Mouse (Mus musculus) G1E (cell line): ENCODE data around the gene Unc45a. TPM values are rescaled to one million over a fixed set of nuclear protein-coding genes. Genes with fewer than 3 reads are reported as not detected.
"Not testable (repeated sequence)": the region's sequence is repeated elsewhere in the genome, so short reads cannot be mapped to it uniquely, and the experiment has no call there.

Experiments
- ATAC-seq: 2 replicates; pipeline ENCODE4 v1.8.0; 2016; ENCODE audit warnings: mild to moderate bottlenecking; ENCODE audit not compliant: insufficient number of reproducible peaks, poor library complexity, low FRiP score, severe bottlenecking; ENCODE audit errors: extremely low read depth
- DNase-seq: peaks from one replicate; pipeline ENCODE4 v3.0.0; 2012; ENCODE audit warnings: low spot score
- H3K27me3 ChIP-seq: 2 replicates; pipeline ENCODE4 v1.6.1; 2012; ENCODE audit warnings: mild to moderate bottlenecking, low read length, inconsistent platforms; ENCODE audit not compliant: insufficient read depth
- H3K36me3 ChIP-seq: replicated peaks from 2 replicates; pipeline ENCODE3; 2012; ENCODE audit warnings: mild to moderate bottlenecking, inconsistent platforms
- H3K4me1 ChIP-seq: 2 replicates; pipeline ENCODE4 v1.6.1; 2012; ENCODE audit warnings: low read depth, low read length, inconsistent platforms, mixed read lengths; ENCODE audit not compliant: insufficient read depth
- H3K4me3 ChIP-seq: 2 replicates; pipeline ENCODE4 v1.5.1; 2012; ENCODE audit warnings: low read depth, mild to moderate bottlenecking, inconsistent platforms, low read length, moderate library complexity, mixed read lengths
- H3K9me3 ChIP-seq: replicated peaks from 2 replicates; pipeline ENCODE4 v1.6.1; 2012; ENCODE audit warnings: inconsistent platforms
- CTCF ChIP-seq: IDR thresholded peaks from 2 replicates; pipeline ENCODE4 v1.5.1; 2012; ENCODE audit warnings: low read depth, low read length, inconsistent platforms, mixed read lengths
- GATA1 ChIP-seq: IDR thresholded peaks from 2 replicates; pipeline ENCODE4 v1.6.1; 2012; ENCODE audit warnings: borderline replicate concordance, low read length, inconsistent platforms, mixed read lengths
- GATA2 ChIP-seq: IDR thresholded peaks from 2 replicates; pipeline ENCODE4 v1.6.1; 2012; ENCODE audit warnings: low read depth, low read length, inconsistent platforms, borderline replicate concordance
- POLR2AphosphoS5 ChIP-seq: IDR thresholded peaks from 2 replicates; pipeline ENCODE4 v1.6.1; 2012; ENCODE audit warnings: low read depth, low read length, inconsistent platforms; ENCODE audit not compliant: insufficient replicate concordance
- TAL1 ChIP-seq: conservative IDR thresholded peaks from 2 replicates; pipeline ENCODE4 v1.6.1; 2012; ENCODE audit warnings: low read depth, low read length, inconsistent platforms, mixed read lengths
- polyA plus RNA-seq: library from polyadenylated mRNA; stranded (reverse); fragments of >175 nt; gene quantifications from 2 replicates; pipeline ENCODE4 v1.2.3, GENCODE M21; 2012
- total RNA-seq, 2 experiments: library from RNA; stranded (forward) in 1 of 2; stranded (reverse) in 1 of 2; fragments of 200-1000 nt in 1 of 2; fragments of >200 nt in 1 of 2; fragmentation: Nextera tagmentation in 1 of 2; gene quantifications; 2 replicates each; pipeline ENCODE4 v1.2.3; 2014 to 2017

The Unc45a gene
- total and polyA plus RNA-seq, 3 experiments, result 19.9 to 37.4 (median 27.1) TPM

GRCm38 (mm10) chr7:80334848-80335247 is 6.0 kb downstream of the Unc45a start:
- peaks cover 19% of the 10 kb centered on the region for H3K4me1 ChIP-seq
- TF ChIP-seq GATA2 (no peak), GATA1 (no peak), POLR2AphosphoS5 (no peak), TAL1 (no peak), CTCF (no peak)
- H3K36me3 ChIP-seq, result peaks cover 90% of the 10 kb centered on the region
- peaks cover 7% of the 10 kb centered on the region for H3K9me3 ChIP-seq
- H3K27me3 ChIP-seq, result no peaks in the 10 kb centered on the region; the same call in 1 of the 2 replicates
- no peak for DNase-seq
- H3K4me3 ChIP-seq, result no peak overlapping the region
- ATAC-seq, result no peak

DNA sequence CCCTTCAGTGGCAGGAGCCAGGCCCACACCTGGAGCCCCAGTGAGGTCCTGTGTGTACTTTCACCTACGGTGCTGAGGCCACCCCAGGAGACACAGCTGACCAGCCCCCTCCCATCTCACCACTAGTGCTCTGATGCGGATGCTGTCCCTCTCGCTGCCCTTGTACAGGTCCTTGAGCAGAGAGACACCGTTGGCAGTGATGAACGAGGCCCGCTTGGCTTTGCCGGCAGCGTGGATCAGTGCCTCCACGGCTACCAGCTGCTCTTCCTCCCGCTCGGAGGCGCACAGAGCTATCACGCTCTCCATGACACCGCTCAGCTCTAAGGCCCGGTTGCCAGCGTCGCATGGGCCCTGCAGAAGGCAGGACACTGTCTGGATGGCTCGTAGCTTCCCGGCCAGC is 9.4 kb downstream of the Unc45a start:
- no peak for TF ChIP-seq GATA2
- TF ChIP-seq CTCF, result no peak
- TF ChIP-seq GATA1, result no peak
- no peak for TF ChIP-seq POLR2AphosphoS5
- TF ChIP-seq TAL1, result no peak
- ATAC-seq (no peak), DNase-seq (no peak)
- H3K36me3 ChIP-seq, result peaks cover 100% of the 10 kb centered on the region
- peaks cover 7% of the 10 kb centered on the region for H3K9me3 ChIP-seq
- peaks cover 3% of the 10 kb centered on the region for H3K4me1 ChIP-seq
- no peaks in the 10 kb centered on the region; the same call in 1 of the 2 replicates for H3K27me3 ChIP-seq
- H3K4me3 ChIP-seq, result no peak overlapping the region

GRCm38 (mm10) chr7:80330278-80330677 is 10.5 kb downstream of the Unc45a start:
- DNase-seq (no peak), ATAC-seq (no peak)
- H3K4me3 ChIP-seq, result no peak overlapping the region

DNA sequence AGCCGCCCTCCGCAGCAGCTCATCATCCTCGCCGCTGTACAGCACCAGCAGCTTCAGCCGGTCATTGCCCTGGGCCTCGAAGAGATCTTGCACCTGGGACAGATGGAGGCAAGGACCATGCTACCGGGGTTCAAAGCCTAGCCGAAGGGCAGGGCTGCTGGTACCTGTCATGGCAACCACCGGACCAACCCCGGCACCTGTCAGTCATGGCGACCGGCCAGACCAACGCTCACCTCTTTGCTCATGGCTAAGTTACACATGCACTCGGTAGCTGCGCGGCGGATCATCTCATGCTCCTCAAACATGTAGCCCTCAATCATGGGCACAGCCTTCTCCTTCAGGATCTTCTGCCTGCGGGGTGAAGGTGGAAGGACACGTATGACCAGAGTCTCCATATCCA is 14.7 kb downstream of the Unc45a start:
- ATAC-seq (no peak), DNase-seq (no peak)
- Histone ChIP-seq H3K27me3 (no peaks in the 10 kb centered on the region), H3K4me1 (peaks cover 37% of the 10 kb centered on the region), H3K4me3 (no peak overlapping the region), H3K36me3 (peaks cover 70% of the 10 kb centered on the region), H3K9me3 (no peaks in the 10 kb centered on the region)
- TF ChIP-seq POLR2AphosphoS5 (no peak), CTCF (no peak), TAL1 (no peak), GATA2 (no peak)

More at GRCm38 (mm10) chr7:80330278-80330677, 10.5 kb downstream of the Unc45a start:
- H3K36me3 ChIP-seq, result peaks cover 100% of the 10 kb centered on the region
- peaks cover 7% of the 10 kb centered on the region for H3K9me3 ChIP-seq
- peaks cover 12% of the 10 kb centered on the region for H3K4me1 ChIP-seq
- TF ChIP-seq CTCF (no peak), GATA2 (no peak), GATA1 (no peak), POLR2AphosphoS5 (no peak), TAL1 (no peak)
- H3K27me3 ChIP-seq, result no peaks in the 10 kb centered on the region; the same call in 1 of the 2 replicates

GRCm38 (mm10) chr7:80325292-80325868 is 15.4 kb downstream of the Unc45a start:
- TF ChIP-seq GATA1 (no peak), CTCF (no peak), POLR2AphosphoS5 (no peak), TAL1 (no peak), GATA2 (no peak)
- ATAC-seq, result no peak
- no peak for DNase-seq
- H3K27me3 ChIP-seq, result no peaks in the 10 kb centered on the region
- no peaks in the 10 kb centered on the region for H3K9me3 ChIP-seq
- peak overlapping the region; percentile 23; the same call in 1 of the 2 replicates for H3K4me3 ChIP-seq
- H3K36me3 ChIP-seq, result peaks cover 70% of the 10 kb centered on the region
- peaks cover 44% of the 10 kb centered on the region for H3K4me1 ChIP-seq

DNA sequence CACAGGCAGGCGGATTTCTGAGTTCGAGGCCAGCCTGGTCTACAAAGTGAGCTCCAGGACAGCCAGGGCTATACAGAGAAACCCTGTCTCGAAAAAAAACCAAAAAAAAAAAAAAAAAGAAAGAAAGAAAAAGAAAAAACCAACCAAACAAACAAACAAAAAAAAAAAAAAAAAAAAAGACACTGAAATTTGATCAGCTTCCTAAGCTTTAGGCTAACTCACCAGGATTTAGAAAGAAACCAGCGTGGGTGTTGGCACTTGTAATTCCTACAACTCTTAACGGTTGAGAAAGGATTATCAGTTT is 16.0 kb downstream of the Unc45a start:
- H3K4me3 ChIP-seq, ATAC-seq, DNase-seq, H3K27me3 ChIP-seq, H3K9me3 ChIP-seq: not testable (repeated sequence)
- Histone ChIP-seq H3K4me1 (peaks cover 50% of the 10 kb centered on the region), H3K36me3 (peaks cover 70% of the 10 kb centered on the region)

- Histone ChIP-seq H3K36me3 (peaks cover 70% of the 10 kb centered on the region), H3K9me3 (no peaks in the 10 kb centered on the region), H3K27me3 (no peaks in the 10 kb centered on the region), H3K4me1 (peaks cover 55% of the 10 kb centered on the region), H3K4me3 (peak within 1 kb of the TSS; percentile 79)
- DNase-seq (peak; percentile 99), ATAC-seq (peak; percentile 98)
- TF ChIP-seq CTCF (no peak), POLR2AphosphoS5 (0 out of 2 replicates have a peak, but pooled peaks have one; percentile 29)
Observed at GRCm38 (mm10) chr7:80324043-80324815, 16.6 kb downstream of the Unc45a start, which contains the start of gene Rccd1. Gene Rccd1, minus strand, starts transcription at chr7:80324454.
